Mouse (Mus musculus) embryo, embryonic 11.5 days (tissue): Measurements from ENCODE around the gene Cacna1b.

Source experiments
- DNase-seq: peaks from one replicate; pipeline ENCODE4 v3.0.0-alpha.2; 2012; ENCODE audit warnings: low read depth, low spot score

Gene Cacna1b

GRCm38 (mm10) chr2:24763115-24763557, at the start of gene Cacna1b:
Cacna1b (minus strand) TSS chr2:24763152.
- peak; percentile 65 for DNase-seq

- DNase-seq: no peak
Observed at GRCm38 (mm10) chr2:24809746-24810145, 46.8 kb upstream of the Cacna1b start.

- no peak for DNase-seq
Observed at GRCm38 (mm10) chr2:24807691-24808090, 44.7 kb upstream of the Cacna1b start.

- DNase-seq: no peak
Observed at GRCm38 (mm10) chr2:24807036-24807435, 44.1 kb upstream of the Cacna1b start.

- no peak for DNase-seq
Observed at GRCm38 (mm10) chr2:24806143-24806542, 43.2 kb upstream of the Cacna1b start.

GRCm38 (mm10) chr2:24805621-24806020, 42.7 kb upstream of the Cacna1b start:
- no peak for DNase-seq

- DNase-seq: no peak
Observed at GRCm38 (mm10) chr2:24796833-24797457, 34.0 kb upstream of the Cacna1b start.

- no peak for DNase-seq
Observed at GRCm38 (mm10) chr2:24787250-24787649, 24.3 kb upstream of the Cacna1b start.

GRCm38 (mm10) chr2:24781253-24781652, 18.3 kb upstream of the Cacna1b start:
- DNase-seq: no peak

- DNase-seq: no peak
Observed at GRCm38 (mm10) chr2:24776831-24777230, 13.9 kb upstream of the Cacna1b start.

- DNase-seq: no peak
Observed at GRCm38 (mm10) chr2:24775951-24776587, 13.1 kb upstream of the Cacna1b start.

GRCm38 (mm10) chr2:24774832-24775231, 11.9 kb upstream of the Cacna1b start:
- no peak for DNase-seq

- no peak for DNase-seq
Observed at GRCm38 (mm10) chr2:24770861-24771260, 7.9 kb upstream of the Cacna1b start.

- DNase-seq: no peak
Observed at GRCm38 (mm10) chr2:24762446-24762960, 449 bp downstream of the Cacna1b start.

GRCm38 (mm10) chr2:24761923-24762445, 968 bp downstream of the Cacna1b start:
- DNase-seq: peak; percentile 75

GRCm38 (mm10) chr2:24755276-24755675, 7.7 kb downstream of the Cacna1b start:
- DNase-seq: peak; percentile 47

- DNase-seq: no peak
Observed at GRCm38 (mm10) chr2:24752599-24752998, 10.4 kb downstream of the Cacna1b start.

GRCm38 (mm10) chr2:24750051-24750450, 12.9 kb downstream of the Cacna1b start:
- no peak for DNase-seq

- no peak for DNase-seq
Observed at GRCm38 (mm10) chr2:24747878-24748277, 15.1 kb downstream of the Cacna1b start.

GRCm38 (mm10) chr2:24739701-24740100, 23.3 kb downstream of the Cacna1b start:
- no peak for DNase-seq

GRCm38 (mm10) chr2:24733157-24733556, 29.8 kb downstream of the Cacna1b start:
- no peak for DNase-seq

GRCm38 (mm10) chr2:24725865-24726264, 37.1 kb downstream of the Cacna1b start:
- DNase-seq: no peak
